Mouse (Mus musculus) thymus, adult 18-20 months (tissue): ENCODE results near the gene Eef1b2.
"Not testable (repeated sequence)": the region's sequence is repeated elsewhere in the genome, so short reads cannot be mapped to it uniquely, and the experiment has no call there.

Experiments
- DNase-seq, 2 experiments: peaks; one replicate each; pipeline ENCODE4 v3.0.0; 2022; ENCODE audit warnings: mixed read lengths in 2 of 2

Eef1b2 gene

GRCm38 (mm10) chr1:63176604-63177421 lies at the start of gene Eef1b2, which contains the start of gene Ndufs1:
TSS of gene Eef1b2 (plus strand) at chr1:63176825.
TSS of gene Ndufs1 (minus strand) at chr1:63176833.
- DNase-seq: peak; percentile 92 to 98

GRCm38 (mm10) chr1:63129273-63129672 lies 47.4 kb upstream of the Eef1b2 start:
- no peak for DNase-seq

- peak in 1 of 2 experiments; percentile 15 for DNase-seq
These were observed 46.6 kb upstream of the Eef1b2 start for GRCm38 (mm10) chr1:63129857-63130690.

GRCm38 (mm10) chr1:63130883-63131282 lies 45.7 kb upstream of the Eef1b2 start:
- DNase-seq: no peak

GRCm38 (mm10) chr1:63131766-63132165 lies 44.9 kb upstream of the Eef1b2 start:
- DNase-seq: no peak

- DNase-seq: no peak
These were observed 42.1 kb upstream of the Eef1b2 start for GRCm38 (mm10) chr1:63134530-63134929.

GRCm38 (mm10) chr1:63137971-63138370 lies 38.7 kb upstream of the Eef1b2 start:
- DNase-seq: no peak

- not testable (repeated sequence) for DNase-seq
These were observed 38.0 kb upstream of the Eef1b2 start for GRCm38 (mm10) chr1:63138586-63138985.

- no peak for DNase-seq
These were observed 36.4 kb upstream of the Eef1b2 start for GRCm38 (mm10) chr1:63140231-63140630.

- DNase-seq: no peak
These were observed 8.0 kb upstream of the Eef1b2 start for GRCm38 (mm10) chr1:63168638-63169037.

- no peak for DNase-seq
These were observed 772 bp upstream of the Eef1b2 start for GRCm38 (mm10) chr1:63175853-63176252.

GRCm38 (mm10) chr1:63176259-63176603 lies 394 bp upstream of the Eef1b2 start:
- DNase-seq: no peak

- DNase-seq: no peak
These were observed 1.7 kb downstream of the Eef1b2 start for GRCm38 (mm10) chr1:63178308-63178707.

- no peak for DNase-seq
These were observed 3.5 kb downstream of the Eef1b2 start for GRCm38 (mm10) chr1:63180122-63180521.

GRCm38 (mm10) chr1:63180575-63180974 lies 4.0 kb downstream of the Eef1b2 start:
- DNase-seq: not testable (repeated sequence)

GRCm38 (mm10) chr1:63181019-63181418 lies 4.4 kb downstream of the Eef1b2 start:
- DNase-seq: peak; percentile 80 to 86

GRCm38 (mm10) chr1:63181480-63181879 lies 4.9 kb downstream of the Eef1b2 start:
- no peak for DNase-seq

GRCm38 (mm10) chr1:63182212-63182611 lies 5.6 kb downstream of the Eef1b2 start:
- no peak for DNase-seq

- DNase-seq: peak in 1 of 2 experiments; percentile 10
These were observed 6.1 kb downstream of the Eef1b2 start for GRCm38 (mm10) chr1:63182636-63183270.

- DNase-seq: not testable (repeated sequence)
These were observed 8.8 kb downstream of the Eef1b2 start for GRCm38 (mm10) chr1:63185430-63185829.

GRCm38 (mm10) chr1:63188536-63188935 lies 11.9 kb downstream of the Eef1b2 start:
- no peak for DNase-seq

GRCm38 (mm10) chr1:63190851-63191250 lies 14.2 kb downstream of the Eef1b2 start:
- DNase-seq: no peak
